Mouse (Mus musculus) embryonic facial prominence, embryonic 13.5 days (tissue): ENCODE measurements around the gene Acot3. TPM values are rescaled to one million over a fixed set of nuclear protein-coding genes. Genes with fewer than 3 reads are reported as not detected.
"Not testable (repeated sequence)": the region's sequence is repeated elsewhere in the genome, so short reads cannot be mapped to it uniquely, and the experiment has no call there.

Source experiments
- ATAC-seq: fragments of 200-750 bp; cut with Nextera tagmentation; 2 replicates; pipeline ENCODE4 v1.8.0; 2017; ENCODE audit warnings: low read depth; ENCODE audit not compliant: insufficient number of reproducible peaks, insufficient read depth, low FRiP score, low TSS enrichment
- H3K27ac ChIP-seq: fragments of 300-500 bp; sonication (generic); 2 replicates; pipeline ENCODE4 v1.5.1; 2015; ENCODE audit warnings: moderate library complexity, mild to moderate bottlenecking, inconsistent platforms
- H3K27me3 ChIP-seq: fragments of 300-500 bp; sonication (generic); 2 replicates; pipeline ENCODE4 v1.6.1; 2015; ENCODE audit warnings: mild to moderate bottlenecking, inconsistent platforms
- H3K36me3 ChIP-seq: fragments of 300-500 bp; sonication (generic); 2 replicates; pipeline ENCODE4 v1.6.1; 2015; ENCODE audit warnings: mild to moderate bottlenecking, inconsistent platforms
- H3K4me1 ChIP-seq: fragments of 300-500 bp; sonication (generic); 2 replicates; pipeline ENCODE4 v1.6.1; 2015; ENCODE audit warnings: inconsistent platforms
- H3K4me2 ChIP-seq: fragments of 300-500 bp; sonication (generic); 2 replicates; pipeline ENCODE4 v1.6.1; 2015; ENCODE audit warnings: moderate library complexity, mild to moderate bottlenecking, inconsistent platforms
- H3K4me3 ChIP-seq: fragments of 300-500 bp; sonication (generic); 2 replicates; pipeline ENCODE4 v1.5.1; 2015; ENCODE audit warnings: mild to moderate bottlenecking, inconsistent platforms
- H3K9ac ChIP-seq: fragments of 300-500 bp; sonication (generic); 2 replicates; pipeline ENCODE4 v1.6.1; 2015; ENCODE audit warnings: mild to moderate bottlenecking, inconsistent platforms
- H3K9me3 ChIP-seq: fragments of 300-500 bp; sonication (generic); 2 replicates; pipeline ENCODE4 v1.6.1; 2016; ENCODE audit warnings: inconsistent platforms
- WGBS: fragments of 180-500 bp; shearing (Covaris S2); methylation state at CpG from one replicate; pipeline ENCODE4 v1.1.7; 2015; ENCODE audit warnings: mixed read lengths; 5-methylcytosine and 5-hydroxymethylcytosine counted together
- polyA plus RNA-seq: library from polyadenylated mRNA; unstranded; fragments of >200 nt; fragmentation: Nextera tagmentation; extraction: Ambion mirVana; gene quantifications from 2 replicates; pipeline ENCODE4 v1.2.1, GENCODE M21; 2015

The Acot3 gene
- polyA plus RNA-seq, result not detected in 2 replicates

DNA sequence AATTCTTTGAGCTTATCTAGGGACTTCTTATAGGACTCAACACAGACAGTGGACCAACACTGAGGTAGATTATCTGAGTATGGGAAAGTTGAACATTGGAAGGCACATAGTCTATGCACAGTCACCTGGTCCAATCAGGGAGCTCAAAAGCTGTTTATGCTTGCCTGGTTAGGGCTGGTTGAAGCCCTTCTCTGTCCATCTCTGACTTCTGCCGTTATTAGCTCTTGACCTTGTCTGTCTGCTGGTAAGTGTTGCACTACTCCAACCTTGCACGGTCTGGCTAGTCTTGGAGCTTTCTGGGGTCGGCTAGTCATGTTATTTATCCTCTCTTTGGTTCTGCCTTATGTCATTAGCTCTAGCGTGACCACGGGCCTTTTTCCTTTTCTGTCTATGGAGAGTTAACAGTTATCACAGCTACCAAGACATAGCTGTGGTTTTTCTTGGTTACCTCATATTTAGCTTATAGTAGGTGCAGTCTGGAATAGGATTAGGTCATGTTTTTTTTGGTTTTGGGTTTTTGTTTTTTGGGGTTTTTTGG, at the start of gene Acot3:
Acot3 (plus strand) TSS at position 208 of the 538 bp plus-strand sequence.
- H3K4me2 ChIP-seq, result no peak within 1 kb of the TSS
- H3K9ac ChIP-seq, result no peak within 1 kb of the TSS
- WGBS, result 80% methylated on average over 5 of the region's 5 CpGs
- H3K9me3 ChIP-seq, result peaks cover 11% of the 10 kb centered on the region; the same call in 1 of the 2 replicates
- 0 out of 2 replicates have a peak, but pooled peaks cover 6% of the 10 kb centered on the region for H3K4me1 ChIP-seq
- H3K4me3 ChIP-seq, result peak within 1 kb of the TSS; percentile 47; the same call in 1 of the 2 replicates
- no peak for ATAC-seq
- H3K27ac ChIP-seq, result no peak within 1 kb of the TSS
- peaks cover 22% of the 10 kb centered on the region for H3K27me3 ChIP-seq
- H3K36me3 ChIP-seq, result no peaks in the 10 kb centered on the region

DNA sequence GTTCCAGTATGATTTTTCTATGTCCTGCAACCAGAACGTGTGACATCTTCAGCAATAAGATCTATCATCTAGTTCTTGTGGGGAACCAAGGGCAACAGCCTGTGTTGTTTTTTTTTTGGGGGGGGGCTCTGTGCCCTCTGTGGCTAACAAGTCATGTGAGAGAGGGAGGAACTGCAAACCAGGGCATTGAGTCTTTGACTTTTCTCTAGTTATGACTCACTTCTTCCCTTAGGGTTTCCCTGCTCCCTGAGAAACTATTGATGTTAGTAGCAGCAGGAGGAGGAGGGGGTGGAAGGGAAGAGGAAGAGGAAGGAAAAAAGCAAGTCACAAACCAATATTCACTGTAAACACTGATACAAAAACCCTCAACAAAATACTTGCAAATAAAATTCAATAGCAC, 48.1 kb upstream of the Acot3 start:
- Histone ChIP-seq H3K4me1 (peaks cover 6% of the 10 kb centered on the region), H3K27me3 (no peaks in the 10 kb centered on the region), H3K9me3 (peaks cover 5% of the 10 kb centered on the region; the same call in 1 of the 2 replicates), H3K27ac (no peak overlapping the region), H3K9ac (no peak overlapping the region), H3K4me2 (no peak overlapping the region), H3K4me3 (no peak overlapping the region), H3K36me3 (no peaks in the 10 kb centered on the region)
- 88% methylated on average over 1 of the region's 1 CpGs for WGBS
- ATAC-seq, result no peak

GRCm38 (mm10) chr12:84008251-84008650, 43.7 kb upstream of the Acot3 start:
- Histone ChIP-seq H3K36me3 (no peaks in the 10 kb centered on the region), H3K4me1 (peaks cover 23% of the 10 kb centered on the region), H3K4me2 (no peak overlapping the region), H3K27me3 (no peaks in the 10 kb centered on the region), H3K27ac (no peak overlapping the region), H3K9me3 (no peaks in the 10 kb centered on the region), H3K4me3 (no peak overlapping the region), H3K9ac (no peak overlapping the region)
- no peak for ATAC-seq
- 89% methylated on average over 12 of the region's 12 CpGs for WGBS

DNA sequence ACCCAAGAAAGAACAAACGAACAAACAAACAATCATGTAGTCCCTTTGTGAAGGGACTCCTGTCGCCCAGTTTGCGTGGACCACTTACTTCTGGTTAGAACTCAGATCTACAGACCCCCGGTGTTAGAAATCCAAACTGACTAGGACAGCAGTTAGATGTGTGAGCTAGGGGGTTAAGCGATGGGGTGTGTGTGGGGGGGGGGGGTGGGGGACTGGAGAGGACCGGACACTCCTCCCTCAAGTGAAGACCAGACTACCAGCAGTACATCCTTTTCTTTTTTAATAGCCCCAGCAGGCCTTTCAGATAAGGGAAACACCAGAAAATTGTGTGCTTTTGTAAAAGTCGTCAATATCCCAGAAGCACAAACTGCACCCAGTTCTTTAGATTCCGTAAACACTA, 43.2 kb upstream of the Acot3 start:
- Histone ChIP-seq H3K27me3 (no peaks in the 10 kb centered on the region), H3K9ac (peak overlapping the region; percentile 72), H3K4me3 (peak overlapping the region; percentile 51), H3K27ac (peak overlapping the region; percentile 64), H3K36me3 (no peaks in the 10 kb centered on the region), H3K9me3 (no peaks in the 10 kb centered on the region), H3K4me2 (peak overlapping the region; percentile 60), H3K4me1 (peaks cover 23% of the 10 kb centered on the region)
- ATAC-seq, result no peak
- 66% methylated on average over 8 of the region's 8 CpGs for WGBS

DNA sequence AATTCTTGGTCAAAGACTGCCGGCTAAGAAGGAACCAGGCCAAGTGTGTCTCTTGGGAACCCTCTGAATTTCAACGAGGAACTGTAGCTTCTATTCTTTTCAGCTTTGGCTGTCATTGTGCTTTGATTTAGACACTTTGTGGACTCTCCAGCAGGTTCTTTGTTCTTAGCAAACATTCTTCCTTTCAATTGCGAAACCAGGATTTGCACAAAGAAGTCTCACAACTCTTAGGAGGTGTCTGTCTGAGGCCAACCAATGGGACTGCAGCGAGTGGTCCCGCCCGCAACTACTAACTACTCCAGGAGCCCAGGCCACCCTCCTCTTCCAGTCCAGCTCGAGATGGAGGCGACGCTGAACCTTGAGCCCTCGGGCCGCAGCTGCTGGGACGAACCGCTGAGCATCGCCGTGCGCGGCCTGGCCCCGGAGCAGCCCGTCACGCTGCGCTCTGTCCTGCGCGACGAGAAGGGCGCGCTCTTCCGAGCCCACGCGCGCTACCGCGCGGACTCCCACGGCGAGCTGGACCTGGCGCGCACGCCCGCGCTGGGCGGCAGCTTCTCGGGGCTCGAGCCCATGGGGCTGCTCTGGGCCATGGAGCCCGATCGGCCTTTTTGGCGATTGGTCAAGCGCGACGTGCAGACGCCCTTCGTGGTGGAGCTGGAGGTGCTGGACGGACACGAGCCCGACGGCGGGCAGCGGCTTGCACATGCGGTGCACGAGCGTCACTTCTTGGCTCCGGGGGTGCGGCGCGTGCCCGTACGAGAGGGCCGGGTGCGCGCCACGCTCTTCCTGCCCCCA, 42.6 kb upstream of the Acot3 start, which contains the start of gene Acot1:
Acot1 (plus strand) TSS at position 320 of the 795 bp plus-strand sequence.
- Histone ChIP-seq H3K9ac (peak within 1 kb of the TSS; percentile 72), H3K4me3 (peak within 1 kb of the TSS; percentile 51), H3K4me1 (peaks cover 23% of the 10 kb centered on the region), H3K4me2 (peak within 1 kb of the TSS; percentile 60), H3K27ac (peak within 1 kb of the TSS; percentile 64)
- not testable (repeated sequence) for H3K27me3 ChIP-seq, H3K36me3 ChIP-seq, H3K9me3 ChIP-seq
- ATAC-seq, result peak; percentile 87
- WGBS, result 1% methylated on average over 54 of the region's 70 CpGs

DNA sequence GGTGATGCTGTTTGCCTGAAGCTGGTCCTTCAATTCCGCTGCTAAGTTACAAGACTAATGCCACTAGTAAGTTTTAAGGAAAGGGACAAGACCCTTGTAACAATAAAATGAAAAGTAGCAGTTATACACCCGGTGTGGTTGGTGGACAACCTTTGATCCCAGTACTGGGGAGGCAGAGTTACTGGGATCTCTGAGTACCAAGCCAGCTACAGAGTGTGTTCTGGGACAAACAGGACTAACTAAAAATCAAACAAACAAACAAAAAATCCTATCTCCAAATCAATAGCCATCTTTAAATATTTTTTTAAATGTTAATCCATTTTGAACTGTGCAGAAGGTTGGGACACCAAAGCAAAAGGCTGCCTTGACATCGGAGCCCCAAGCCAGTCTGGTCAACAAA, 41.7 kb upstream of the Acot3 start:
- Histone ChIP-seq H3K4me1 (peaks cover 23% of the 10 kb centered on the region), H3K27me3 (no peaks in the 10 kb centered on the region), H3K4me2 (peak overlapping the region; percentile 60), H3K9ac (peak overlapping the region; percentile 72; the same call in 1 of the 2 replicates), H3K4me3 (peak overlapping the region; percentile 51), H3K27ac (no peak overlapping the region), H3K36me3 (peaks cover under 1% of the 10 kb centered on the region; the same call in 1 of the 2 replicates), H3K9me3 (no peaks in the 10 kb centered on the region)
- ATAC-seq, result no peak
- WGBS, result 85% methylated on average over 3 of the region's 3 CpGs

GRCm38 (mm10) chr12:84011251-84012040, 40.5 kb upstream of the Acot3 start:
- Histone ChIP-seq H3K27ac (no peak overlapping the region), H3K4me2 (peak overlapping the region; percentile 60), H3K9me3 (no peaks in the 10 kb centered on the region), H3K4me3 (no peak overlapping the region), H3K9ac (0 out of 2 replicates have a peak overlapping the region, but pooled peaks have one; percentile 22), H3K27me3 (no peaks in the 10 kb centered on the region), H3K36me3 (peaks cover 8% of the 10 kb centered on the region), H3K4me1 (peaks cover 23% of the 10 kb centered on the region)
- 54% methylated on average over 12 of the region's 12 CpGs for WGBS
- ATAC-seq, result 0 out of 2 replicates have a peak, but pooled peaks have one; percentile 48

DNA sequence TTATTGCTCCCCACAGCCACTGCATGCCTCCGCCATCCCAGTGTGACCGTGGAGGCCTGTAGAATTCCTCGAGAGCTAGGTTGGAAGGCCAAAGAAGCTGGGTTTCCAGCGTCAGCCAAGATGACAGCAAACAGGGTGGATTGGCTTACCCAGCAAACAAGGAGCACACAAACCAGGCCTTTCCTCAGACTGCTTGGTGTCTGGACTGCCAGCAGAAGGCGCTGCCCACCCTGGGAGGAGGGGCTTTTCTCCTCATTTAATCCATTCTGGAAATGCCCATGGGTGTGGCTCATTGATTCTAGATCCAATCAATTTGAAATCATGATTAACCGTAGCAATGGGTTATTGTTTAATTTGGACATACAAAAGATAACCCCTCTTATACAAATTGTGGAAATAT, 38.8 kb upstream of the Acot3 start:
- no peaks in the 10 kb centered on the region for H3K9me3 ChIP-seq
- ATAC-seq, result no peak
- H3K4me1 ChIP-seq, result peaks cover 23% of the 10 kb centered on the region
- H3K27me3 ChIP-seq, result no peaks in the 10 kb centered on the region
- H3K4me2 ChIP-seq, result no peak overlapping the region
- no peak overlapping the region for H3K27ac ChIP-seq
- 80% methylated on average over 6 of the region's 6 CpGs for WGBS
- H3K4me3 ChIP-seq, result no peak overlapping the region
- no peak overlapping the region for H3K9ac ChIP-seq
- peaks cover 12% of the 10 kb centered on the region for H3K36me3 ChIP-seq

DNA sequence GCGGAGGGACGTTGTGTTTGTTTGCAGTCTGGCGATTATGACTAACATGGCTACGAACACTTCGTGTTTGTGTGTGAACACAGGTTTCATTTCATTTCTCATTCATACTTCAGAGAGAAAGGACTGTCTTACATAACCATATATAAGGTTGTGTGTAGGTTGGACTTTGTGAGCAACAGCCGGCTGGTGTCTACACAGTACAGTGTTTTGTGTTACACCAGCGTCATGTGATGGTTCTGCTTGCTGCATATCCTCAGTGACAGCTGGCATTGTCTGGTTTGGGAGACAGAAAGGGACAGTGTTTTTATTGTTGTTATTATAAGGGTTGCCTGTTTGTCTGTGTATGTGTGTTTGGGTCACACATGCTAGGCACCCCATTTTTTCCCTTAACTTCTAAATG, 38.2 kb upstream of the Acot3 start:
- WGBS, result 93% methylated on average over 7 of the region's 7 CpGs

DNA sequence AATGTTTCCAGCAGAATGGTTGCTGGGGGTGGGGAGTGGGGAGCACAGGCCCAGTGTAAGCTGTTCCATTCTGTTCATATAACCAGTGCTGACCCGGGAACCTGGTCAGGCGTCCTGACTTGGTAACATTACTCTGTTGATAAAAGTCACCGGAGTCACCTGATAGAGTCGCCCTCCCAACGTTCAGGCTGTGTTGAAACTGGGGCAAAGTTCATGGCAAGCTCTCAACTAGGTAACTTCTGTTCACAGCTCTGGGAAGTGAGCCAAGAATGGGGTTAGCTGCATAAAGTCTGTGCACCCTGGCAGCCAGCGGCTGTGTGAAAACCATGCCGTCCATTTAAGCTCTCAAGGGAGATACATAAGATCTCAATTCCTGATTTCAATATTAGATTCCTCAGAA, 31.4 kb upstream of the Acot3 start:
- H3K27ac ChIP-seq, H3K9ac ChIP-seq, H3K4me2 ChIP-seq, ATAC-seq, H3K27me3 ChIP-seq, H3K4me1 ChIP-seq, H3K9me3 ChIP-seq, H3K4me3 ChIP-seq: not testable (repeated sequence)
- peaks cover 12% of the 10 kb centered on the region; the same call in 1 of the 2 replicates for H3K36me3 ChIP-seq
- 52% methylated on average over 7 of the region's 7 CpGs for WGBS

More for the DNA sequence above, 38.2 kb upstream of the Acot3 start:
- peaks cover 18% of the 10 kb centered on the region for H3K4me1 ChIP-seq
- no peak overlapping the region for H3K4me3 ChIP-seq
- H3K36me3 ChIP-seq, result peaks cover 16% of the 10 kb centered on the region
- H3K4me2 ChIP-seq, result no peak overlapping the region
- H3K27me3 ChIP-seq, result no peaks in the 10 kb centered on the region
- no peak for ATAC-seq
- no peaks in the 10 kb centered on the region for H3K9me3 ChIP-seq
- H3K27ac ChIP-seq, result no peak overlapping the region
- no peak overlapping the region for H3K9ac ChIP-seq

DNA sequence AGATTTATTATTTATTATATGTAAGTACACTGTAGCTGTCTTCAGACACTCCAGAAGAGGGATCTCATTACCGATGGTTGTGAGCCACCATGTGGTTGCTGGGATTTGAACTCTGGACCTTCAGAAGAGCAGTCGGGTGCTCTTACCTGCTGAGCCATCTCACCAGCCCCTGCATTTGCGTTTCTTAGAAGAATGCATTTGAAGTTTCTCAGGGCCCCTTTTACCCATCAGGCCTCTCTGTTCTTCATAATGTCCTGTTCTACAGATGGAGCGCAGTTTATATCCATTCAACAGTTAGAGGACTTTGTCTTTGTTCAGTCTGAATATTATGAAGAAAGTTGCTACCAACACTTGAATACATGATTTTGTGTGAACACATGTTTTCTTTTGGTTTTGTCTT, 29.7 kb upstream of the Acot3 start:
- not testable (repeated sequence) for H3K27ac ChIP-seq, H3K36me3 ChIP-seq, H3K4me1 ChIP-seq, H3K4me2 ChIP-seq, H3K4me3 ChIP-seq, H3K9me3 ChIP-seq, H3K27me3 ChIP-seq, ATAC-seq, H3K9ac ChIP-seq
- WGBS, result 94% methylated on average over 4 of the region's 4 CpGs
